Mouse (Mus musculus): ENCODE measurements around the gene Itgae.

GRCm38 (mm10) chr11:73176186-73176585, 85.8 kb downstream of the Itgae start:
- no peak for TF ChIP-seq POLR2A (IDR thresholded peaks at IDR 0.05; ENCODE audit: borderline replicate concordance, low read depth, low read length)
- no peak for TF ChIP-seq CTCF (IDR thresholded peaks at IDR 0.05; ENCODE audit: low read depth, low read length)
